Mouse (Mus musculus) A20 (cell line): ENCODE measurements at regions not wholly inside any gene's neighbourhood (a gene's known extent, or its start where the extent isn't known, plus 50 kb on each side); places are given as distances from the start of the nearest gene placed in this dataset.

Experiments
- DNase-seq: peaks from one replicate; pipeline ENCODE4 v3.0.0-alpha.2; 2011; ENCODE audit warnings: low read depth, low spot score

DNA sequence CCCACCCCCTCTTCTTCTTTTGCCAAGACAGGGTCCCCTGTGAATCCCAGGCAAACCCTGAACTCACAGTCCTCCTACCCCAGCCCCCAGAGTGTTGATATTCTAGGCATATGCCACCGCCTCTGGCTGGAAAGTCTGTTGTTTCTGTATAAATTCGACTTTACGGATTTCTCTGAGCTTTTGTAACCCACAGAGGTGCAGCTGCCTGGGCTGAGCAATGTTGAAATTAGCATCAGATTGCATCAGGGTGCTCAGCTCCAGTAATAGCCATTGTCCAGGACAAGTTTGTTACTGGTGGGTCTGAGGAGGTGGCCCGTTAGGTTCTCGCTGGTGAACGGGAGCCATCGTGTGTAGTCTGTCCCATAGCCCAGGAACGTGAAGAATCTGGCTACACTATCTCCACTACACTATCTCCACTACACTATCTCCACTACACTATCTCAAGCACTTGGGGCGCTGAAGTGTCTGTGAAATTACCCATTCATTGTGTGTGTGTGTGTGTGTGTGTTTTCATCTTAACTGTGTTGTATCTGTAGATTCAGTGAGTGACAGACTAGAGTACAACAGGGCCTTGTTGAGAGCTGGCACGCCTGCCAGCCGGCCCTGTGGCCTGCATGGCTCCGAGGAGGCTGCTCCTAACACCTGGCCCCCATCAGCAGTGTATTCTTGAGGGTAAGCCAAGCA is 92.4 kb upstream of the Hnrnpk start:
- DNase-seq = no peak

DNA sequence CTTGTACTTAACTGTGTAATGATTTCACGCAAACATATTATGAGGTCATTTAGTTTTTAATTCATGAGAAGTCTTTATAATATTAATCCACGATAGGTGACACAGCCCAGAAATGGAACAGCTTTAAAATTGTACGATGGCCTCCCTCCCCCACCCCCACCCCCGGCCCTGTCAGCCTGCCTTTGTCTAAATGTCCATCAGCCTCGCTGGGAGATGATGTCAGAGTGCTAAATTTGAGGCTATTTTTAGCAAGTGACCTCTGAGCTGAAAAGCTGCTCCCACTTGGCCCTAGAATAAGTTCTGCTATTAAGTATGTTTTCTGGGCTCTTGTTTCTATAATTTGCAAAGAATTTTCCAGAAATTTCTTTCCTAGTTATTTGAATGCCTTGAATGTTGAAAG is 91.6 kb upstream of the Hnrnpk start:
- DNase-seq = no peak

- DNase-seq = no peak
Observed at GRCm38 (mm10) chr13:58490829-58491228, 87.7 kb upstream of the Hnrnpk start.

DNA sequence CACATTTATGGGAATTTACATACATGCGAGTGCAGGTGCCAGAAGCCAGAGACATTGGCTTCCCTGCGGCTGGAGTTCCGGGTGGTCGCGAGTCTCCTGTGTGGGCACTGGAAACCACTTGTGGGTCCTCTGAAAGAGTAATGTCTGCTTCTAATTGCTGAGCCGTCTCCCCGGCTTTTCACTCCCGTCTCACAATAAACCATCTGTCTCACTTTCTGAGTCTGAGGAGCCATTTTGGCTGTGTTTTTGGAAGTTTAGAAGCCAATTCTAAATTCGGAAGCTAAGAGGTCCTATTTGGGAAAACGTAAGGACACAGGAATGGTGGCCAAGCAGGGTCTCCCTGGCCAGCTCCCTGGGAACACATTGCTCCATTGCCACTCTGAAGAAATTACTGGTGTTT is 81.9 kb upstream of the Hnrnpk start:
- no peak for DNase-seq

DNA sequence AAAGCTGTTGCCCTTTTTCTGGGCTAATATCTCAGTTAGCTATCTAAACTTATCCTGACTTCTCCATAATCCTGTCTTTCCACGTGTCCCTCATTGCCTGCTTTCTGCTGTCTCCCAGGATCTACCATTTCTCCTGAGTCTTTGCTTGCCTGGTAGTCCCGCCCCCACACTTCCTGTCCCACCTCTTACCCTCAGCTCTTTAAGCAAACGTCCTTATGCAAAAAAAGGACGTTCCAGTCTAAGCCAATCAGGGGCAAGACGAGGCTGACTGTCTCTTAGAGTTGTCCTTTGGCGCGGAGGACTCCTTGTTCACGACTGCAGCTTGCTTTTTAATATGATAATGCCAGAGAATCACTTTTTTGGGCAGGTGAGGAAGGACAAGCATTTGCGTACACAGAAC is 79.6 kb upstream of the Hnrnpk start:
- no peak for DNase-seq

GRCm38 (mm10) chr13:58480928-58481598 is 77.9 kb upstream of the Hnrnpk start:
- no peak for DNase-seq

- no peak for DNase-seq
Observed at GRCm38 (mm10) chr13:58480388-58480927, 77.3 kb upstream of the Hnrnpk start.

DNA sequence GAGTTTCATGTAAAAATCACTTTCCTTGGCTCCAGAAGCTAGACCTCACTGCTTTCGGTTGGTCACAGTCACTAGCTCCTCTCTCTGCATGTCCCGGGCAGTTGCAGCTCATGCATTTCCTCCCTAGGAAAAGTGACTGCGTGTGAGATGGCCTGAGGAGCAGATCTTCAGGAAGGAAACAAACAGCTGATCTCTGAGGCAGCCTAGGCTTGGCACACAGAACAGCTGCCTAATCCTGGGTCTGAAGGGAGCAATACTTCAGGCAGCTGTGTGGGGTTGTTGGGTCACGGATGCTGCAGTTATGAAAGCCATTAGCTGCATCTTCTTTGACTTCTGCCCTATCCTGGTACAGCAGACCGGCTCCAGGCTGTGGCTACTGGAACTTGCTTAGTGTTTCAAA is 75.3 kb upstream of the Hnrnpk start:
- DNase-seq = no peak

GRCm38 (mm10) chr13:58477253-58477652 is 74.1 kb upstream of the Hnrnpk start:
- no peak for DNase-seq

DNA sequence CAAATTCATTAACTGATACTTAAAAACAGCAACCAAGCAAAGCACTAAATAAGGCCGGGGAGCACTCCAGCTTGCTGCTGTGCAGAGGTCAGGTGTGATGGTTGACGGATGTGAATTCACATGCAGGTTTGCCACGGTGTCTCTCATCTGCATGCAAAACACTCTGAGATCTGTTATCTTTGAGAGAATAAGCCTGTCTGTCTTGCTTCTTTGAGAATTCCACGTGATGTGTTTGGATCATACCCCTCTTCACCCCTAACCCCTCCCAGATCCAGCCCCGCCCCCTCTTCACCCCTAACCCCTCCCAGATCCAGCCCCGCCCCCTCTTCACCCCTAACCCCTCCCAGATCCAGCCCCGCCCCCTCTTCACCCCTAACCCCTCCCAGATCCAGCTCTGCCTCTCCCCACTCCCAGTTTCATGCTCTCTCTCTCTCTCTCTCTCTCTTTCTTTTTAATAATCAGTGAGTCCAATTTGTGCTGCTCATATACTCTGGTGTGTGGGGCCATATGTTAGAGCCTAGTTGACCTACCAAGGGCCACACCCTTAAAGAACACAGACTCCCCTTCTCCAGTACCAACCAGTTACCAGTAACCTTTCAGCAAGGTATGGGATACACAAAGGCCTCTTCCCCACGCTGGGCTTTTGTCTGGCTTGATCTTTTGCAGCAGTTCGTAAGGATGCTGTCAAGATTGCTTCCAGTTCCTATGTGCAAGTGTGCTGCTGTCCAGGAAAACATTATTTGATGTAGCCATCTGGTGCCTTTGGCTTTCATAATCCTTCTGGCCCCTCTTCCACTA is 73.1 kb upstream of the Hnrnpk start:
- peak; percentile 28 for DNase-seq

DNA sequence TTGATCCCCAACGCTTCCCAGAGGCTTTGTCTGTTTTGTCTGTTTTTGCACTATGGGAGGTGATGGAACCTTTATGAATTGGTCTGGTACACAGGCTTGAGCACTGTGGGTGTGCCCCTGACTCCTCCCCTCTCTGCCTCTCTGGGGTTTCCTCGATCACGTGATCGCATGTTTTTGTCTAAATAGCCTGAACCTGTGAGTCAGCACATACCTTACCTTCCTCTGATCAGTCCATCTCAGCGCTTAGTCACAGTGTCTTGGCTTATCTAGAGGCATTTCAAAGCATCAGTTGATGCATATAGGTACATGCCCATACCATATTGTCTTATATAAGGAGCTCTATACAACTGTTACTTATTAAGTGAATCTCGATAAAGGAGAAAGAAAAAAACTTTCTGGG is 72.4 kb upstream of the Hnrnpk start:
- peak; percentile 61 for DNase-seq

DNA sequence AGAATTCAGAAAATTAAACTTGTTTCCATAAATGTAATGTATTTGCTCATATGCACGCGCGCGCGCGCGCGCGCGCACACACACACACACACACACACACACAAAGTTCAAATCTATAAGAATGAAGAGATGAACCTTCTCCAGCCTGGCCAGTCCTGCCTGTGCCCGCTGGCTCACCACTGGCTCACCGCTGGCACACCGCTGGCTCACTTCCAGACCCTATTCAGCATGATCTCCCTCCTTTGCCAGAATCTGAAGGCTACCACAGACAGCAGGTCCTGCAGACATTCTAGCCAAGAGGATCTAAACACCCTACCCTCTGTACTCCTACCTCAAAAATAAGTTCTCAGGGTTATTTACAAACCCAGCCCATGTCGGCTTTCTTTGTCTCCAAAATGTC is 69.3 kb upstream of the Hnrnpk start:
- no peak for DNase-seq

- peak; percentile 18 for DNase-seq
Observed at GRCm38 (mm10) chr13:58471704-58472103, 68.6 kb upstream of the Hnrnpk start.

GRCm38 (mm10) chr13:58469731-58470130 is 66.6 kb upstream of the Hnrnpk start:
- DNase-seq = no peak

- no peak for DNase-seq
Observed at GRCm38 (mm10) chr13:58467097-58467642, 64.0 kb upstream of the Hnrnpk start.

DNA sequence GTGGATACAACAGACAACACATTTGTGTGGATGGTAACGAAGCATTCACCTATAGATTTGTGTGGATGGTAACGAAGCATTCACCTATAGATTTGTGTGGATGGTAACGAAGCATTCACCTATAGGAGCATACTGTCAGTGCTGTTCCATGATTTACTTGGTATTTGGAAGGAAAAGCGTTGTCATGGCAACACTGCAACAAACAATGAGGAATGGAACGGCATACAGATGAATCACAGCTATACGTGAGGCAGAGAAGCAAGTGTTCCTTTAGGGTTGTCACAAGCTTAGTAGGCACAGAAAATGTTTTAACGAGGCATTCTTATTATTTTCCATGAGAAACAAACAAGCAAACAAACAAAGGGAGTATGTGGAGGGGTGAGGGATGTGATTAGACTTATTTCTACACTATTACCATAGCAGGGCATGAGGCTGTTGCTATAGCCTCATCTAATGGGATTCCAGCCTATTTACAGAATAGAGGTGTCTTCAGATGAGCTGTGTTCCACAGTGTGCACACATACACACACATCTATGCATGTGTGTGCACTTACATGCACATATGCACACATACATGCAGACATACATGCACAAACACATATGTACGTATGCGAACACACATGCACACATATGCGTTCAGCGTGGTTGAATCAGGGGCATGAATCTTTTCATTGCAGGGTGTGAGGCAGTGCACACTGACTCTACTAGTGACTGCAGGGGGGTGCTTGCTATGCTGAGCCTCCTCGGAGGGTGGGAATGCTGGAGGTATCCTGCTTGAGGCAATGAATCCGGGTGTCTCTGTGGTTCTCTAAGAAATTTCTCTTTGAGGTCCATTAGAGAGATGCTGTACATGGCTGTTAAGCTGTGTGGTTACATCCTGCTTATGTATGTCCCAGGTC is 62.3 kb upstream of the Hnrnpk start:
- DNase-seq = no peak
